10 mouse cellular contexts compared by ENCODE assay signal in the genomic region with DNA sequence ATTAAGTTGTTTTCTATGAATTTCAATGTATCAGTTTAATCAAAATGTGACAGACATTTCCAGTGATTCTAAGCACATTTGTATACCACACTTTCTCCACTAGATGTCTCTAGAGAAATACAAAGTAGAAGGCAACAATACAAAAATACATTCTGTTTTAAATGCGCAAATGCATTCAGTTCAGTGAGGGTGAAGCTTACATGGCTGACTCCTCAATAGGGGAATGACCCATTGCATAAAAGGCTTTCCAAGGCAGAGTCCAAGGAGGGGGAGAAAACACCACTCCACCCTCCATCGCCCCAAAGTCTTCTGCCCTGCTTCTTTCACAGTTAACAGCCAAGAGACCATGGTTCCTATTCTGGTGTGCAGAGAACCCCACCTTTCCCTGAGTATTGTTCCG. TPM values are rescaled to one million over a fixed set of nuclear protein-coding genes. Genes with fewer than 3 reads are reported as not detected.
DNase-seq lines count a peak whose midpoint lies in the region; ATAC-seq and TF ChIP-seq lines count a peak whose summit lies in the region.
"Had no signal": no experiment of that assay in that cellular context is flagged by ENCODE, and none has a peak within 500 bp of the region (broad histone marks: within the 10 kb centered on the region; RNA-seq: fewer than 3 reads in every experiment).

No protein-coding gene starts in this region.

- H3K9ac ChIP-seq in midbrain, embryonic 13.5 days (replicated peaks), result no peak overlapping the region
- H3K9ac ChIP-seq in midbrain, embryonic 11.5 days (ENCODE audit: low read length), result no peak overlapping the region
- H3K9ac ChIP-seq in embryonic facial prominence, embryonic 11.5 days (replicated peaks; ENCODE audit: low read length), result no peak overlapping the region
- H3K9ac ChIP-seq in neural tube, embryonic 15.5 days (replicated peaks), result no peak overlapping the region
- H3K9ac ChIP-seq: liver, embryonic 14.5 days had no signal

- H3K36me3 ChIP-seq in midbrain, embryonic 13.5 days, result no peaks in the 10 kb centered on the region
- H3K36me3 ChIP-seq in midbrain, embryonic 11.5 days (ENCODE audit: control insufficient read depth, insufficient read depth, low read length), result no peaks in the 10 kb centered on the region
- H3K36me3 ChIP-seq in embryonic facial prominence, embryonic 11.5 days (replicated peaks; ENCODE audit: control insufficient read depth, insufficient read depth, low read depth, low read length), result no peaks in the 10 kb centered on the region
- no peaks in the 10 kb centered on the region for H3K36me3 ChIP-seq in neural tube, embryonic 15.5 days

- ATAC-seq in midbrain, embryonic 13.5 days, result peak; percentile 66; the same call in 1 of the 2 replicates
- no peak for ATAC-seq in midbrain, embryonic 11.5 days (ENCODE audit: low FRiP score)
- no peak for ATAC-seq in embryonic facial prominence, embryonic 11.5 days (replicated peaks; ENCODE audit: insufficient number of reproducible peaks, low FRiP score, low TSS enrichment, low read depth)
- ATAC-seq in neural tube, embryonic 15.5 days (ENCODE audit: low FRiP score), result peak; percentile 45; the same call in 1 of the 2 replicates
- ATAC-seq in cerebellum, adult (ENCODE audit: insufficient number of reproducible peaks, low FRiP score, low TSS enrichment), result no peak

- no peaks in the 10 kb centered on the region for H3K9me3 ChIP-seq in midbrain, embryonic 13.5 days
- H3K9me3 ChIP-seq in midbrain, embryonic 11.5 days (ENCODE audit: control insufficient read depth, low read length), result no peaks in the 10 kb centered on the region
- no peaks in the 10 kb centered on the region for H3K9me3 ChIP-seq in embryonic facial prominence, embryonic 11.5 days (replicated peaks; ENCODE audit: control insufficient read depth, low read length)
- no peaks in the 10 kb centered on the region for H3K9me3 ChIP-seq in neural tube, embryonic 15.5 days (replicated peaks)

- peaks cover 7% of the 10 kb centered on the region for H3K4me1 ChIP-seq in midbrain, embryonic 13.5 days (replicated peaks)
- H3K4me1 ChIP-seq in midbrain, embryonic 11.5 days (ENCODE audit: control insufficient read depth, insufficient read depth, low read length), result no peaks in the 10 kb centered on the region
- H3K4me1 ChIP-seq in embryonic facial prominence, embryonic 11.5 days (ENCODE audit: control insufficient read depth, insufficient read depth, low read length), result no peaks in the 10 kb centered on the region
- peaks cover 10% of the 10 kb centered on the region for H3K4me1 ChIP-seq in neural tube, embryonic 15.5 days

- intact Hi-C loops in gastrocnemius, adult 2 months (cut with DNase I), result no loop called here

- 59% methylated on average over 3 of the region's 3 CpGs for WGBS in midbrain, embryonic 13.5 days
- 66% methylated on average over 3 of the region's 3 CpGs for WGBS in midbrain, embryonic 11.5 days
- 73% methylated on average over 3 of the region's 3 CpGs for WGBS in embryonic facial prominence, embryonic 11.5 days
- 72% methylated on average over 3 of the region's 3 CpGs for WGBS in neural tube, embryonic 15.5 days

- H3K27ac ChIP-seq in gastrocnemius, adult 2 months, result no peak overlapping the region; the same call in 1 of the 2 replicates
- H3K27ac ChIP-seq in midbrain, embryonic 13.5 days, result no peak overlapping the region
- H3K27ac ChIP-seq in midbrain, embryonic 11.5 days (ENCODE audit: low read depth, low read length), result no peak overlapping the region
- H3K27ac ChIP-seq in embryonic facial prominence, embryonic 11.5 days (replicated peaks; ENCODE audit: low read depth, low read length), result no peak overlapping the region
- no peak overlapping the region for H3K27ac ChIP-seq in neural tube, embryonic 15.5 days (replicated peaks)
- H3K27ac ChIP-seq: liver, embryonic 14.5 days had no signal

- peak; percentile 61 for TF ChIP-seq CTCF in gastrocnemius, adult 2 months (IDR thresholded peaks at IDR 0.05)

- no peak overlapping the region for H3K4me3 ChIP-seq in gastrocnemius, adult 2 months
- H3K4me3 ChIP-seq in midbrain, embryonic 13.5 days (replicated peaks), result no peak overlapping the region
- H3K4me3 ChIP-seq in midbrain, embryonic 11.5 days (ENCODE audit: low read depth, low read length), result no peak overlapping the region
- H3K4me3 ChIP-seq in embryonic facial prominence, embryonic 11.5 days (ENCODE audit: low read depth, low read length), result no peak overlapping the region
- no peak overlapping the region for H3K4me3 ChIP-seq in neural tube, embryonic 15.5 days (replicated peaks)

- H3K4me2 ChIP-seq in midbrain, embryonic 13.5 days (replicated peaks), result no peak overlapping the region
- H3K4me2 ChIP-seq in midbrain, embryonic 11.5 days, result no peak overlapping the region
- H3K4me2 ChIP-seq in embryonic facial prominence, embryonic 11.5 days (ENCODE audit: low read depth, low read length), result no peak overlapping the region
- no peak overlapping the region for H3K4me2 ChIP-seq in neural tube, embryonic 15.5 days

- DNase-seq in gastrocnemius, adult 2 months, result no peak
- DNase-seq in gastrocnemius, postnatal 25 days, result no peak
- DNase-seq in midbrain, embryonic 11.5 days (ENCODE audit: low spot score, missing footprints), result no peak
- peak; percentile 55 for DNase-seq in embryonic facial prominence, embryonic 11.5 days (ENCODE audit: low spot score)
- no peak for DNase-seq in ovary, postnatal 14 days (ENCODE audit: low spot score)
- DNase-seq: right cerebral cortex, postnatal 14 days had no signal

- H3K27me3 ChIP-seq in midbrain, embryonic 13.5 days, result no peaks in the 10 kb centered on the region
- no peaks in the 10 kb centered on the region for H3K27me3 ChIP-seq in midbrain, embryonic 11.5 days (ENCODE audit: control insufficient read depth, insufficient read depth, low read length)
- no peaks in the 10 kb centered on the region for H3K27me3 ChIP-seq in embryonic facial prominence, embryonic 11.5 days (ENCODE audit: control insufficient read depth, insufficient read depth, low read length)
- no peaks in the 10 kb centered on the region; the same call in 1 of the 2 replicates for H3K27me3 ChIP-seq in neural tube, embryonic 15.5 days (replicated peaks)

RNA-seq across cellular contexts. Expression of gene Postn, which starts 3.3 kb away (rescaled TPM):
- total RNA-seq in gastrocnemius, adult 2 months (2021), result 10 to 100 TPM in 1 of 2 experiments, 1 to 10 TPM in 1; 3.4 to 10.9 TPM
- 10 to 100 TPM; 32.3 to 77.5 TPM for total RNA-seq in gastrocnemius, postnatal 25 days (2021)
- 4.7 and 7.3 TPM in 2 replicates for polyA plus RNA-seq in midbrain, embryonic 13.5 days (2015; fragmentation: Nextera tagmentation; extraction: Ambion mirVana)
- 17.4 and 22.6 TPM in 2 replicates for polyA plus RNA-seq in midbrain, embryonic 11.5 days (2014; fragmentation: Nextera tagmentation; extraction: Ambion mirVana)
- 72.8 and 87.5 TPM in 2 replicates for polyA plus RNA-seq in embryonic facial prominence, embryonic 11.5 days (2014; fragmentation: Nextera tagmentation; extraction: Ambion mirVana)
- 60.3 and 71.8 TPM in 2 replicates for polyA plus RNA-seq in neural tube, embryonic 15.5 days (2015; fragmentation: Nextera tagmentation; extraction: Ambion mirVana)

Comparison
In these comparisons a context has a peak if more than half of its experiments do, and no peak if none do; other contexts are left out.
1. ATAC-seq: peak in midbrain, embryonic 13.5 days (single experiment) and neural tube, embryonic 15.5 days (single experiment); none in midbrain, embryonic 11.5 days (single experiment), embryonic facial prominence, embryonic 11.5 days (single experiment) and cerebellum, adult (single experiment).